Mouse (Mus musculus): ENCODE results near the gene Gm3182.
"Not testable (repeated sequence)": the region's sequence is repeated elsewhere in the genome, so short reads cannot be mapped to it uniquely, and the experiment has no call there.

Gene Gm3182

GRCm38 (mm10) chr14:4481445-4481844 is at the start of gene Gm3182:
Gm3182 (plus strand) TSS chr14:4481745.
- in situ Hi-C loops (cut with MboI; ENCODE audit: low pct_unique_long_range_greater_than_20kb in 1 of 2, low sequenced_read_pairs in 2 of 2, unreplicated experiment in 1 of 2) = not testable (repeated sequence)

- in situ Hi-C loops (cut with MboI; ENCODE audit: low pct_unique_long_range_greater_than_20kb in 1 of 2, low sequenced_read_pairs in 2 of 2, unreplicated experiment in 1 of 2) = not testable (repeated sequence)
Observed at GRCm38 (mm10) chr14:4499425-4499824, 17.9 kb downstream of the Gm3182 start.

Data from mouse embryonic stem cell (cell line).